Mouse (Mus musculus) R1 (cell line): ENCODE results near the gene Mcmbp.

Experiments
- DNase-seq: peaks from one replicate; pipeline ENCODE4 v3.0.0-alpha.2; 2018; ENCODE audit warnings: low read depth, low spot score

The Mcmbp gene

DNA sequence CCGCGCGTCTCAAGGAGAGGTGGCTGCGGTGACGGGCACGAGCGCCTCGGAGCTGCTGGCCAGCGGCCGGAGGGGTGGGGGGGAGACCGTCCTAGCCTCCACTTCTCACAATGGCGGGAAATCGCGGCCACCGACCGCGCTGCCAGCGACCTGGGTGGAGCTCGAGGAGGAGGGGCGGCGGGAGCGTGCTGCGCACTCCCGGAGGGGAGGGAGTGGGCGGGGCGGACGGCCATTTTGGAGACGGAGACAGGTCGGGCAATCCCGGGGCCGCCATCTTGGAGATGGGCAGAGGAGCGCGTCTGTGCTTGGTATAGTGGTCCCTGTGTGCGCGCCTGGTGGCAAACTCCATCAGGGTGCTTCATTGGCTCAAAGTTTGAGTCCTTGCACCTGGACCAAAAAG, at the start of gene Mcmbp:
Mcmbp (minus strand) TSS at position 162 of the 400 bp plus-strand sequence.
- peak; percentile 93 for DNase-seq

DNA sequence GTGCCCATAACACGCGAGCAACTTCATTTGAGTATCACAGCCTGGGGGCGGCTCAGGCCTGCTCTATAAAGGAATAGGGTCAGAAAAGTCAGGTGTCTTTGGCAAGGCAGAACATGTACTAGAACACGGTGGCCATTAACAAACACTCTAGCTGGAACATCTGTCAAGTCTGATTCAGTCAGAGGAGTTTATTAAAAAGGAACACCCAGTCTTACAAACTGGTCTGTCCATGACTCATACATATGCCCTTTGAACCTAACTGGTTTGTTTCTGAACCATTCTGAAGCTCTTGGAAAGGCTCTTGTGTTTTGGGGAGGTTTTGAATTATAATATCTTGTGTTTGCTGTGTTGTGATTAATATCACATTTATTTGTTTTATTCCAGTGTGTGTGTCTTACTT, 49.8 kb upstream of the Mcmbp start:
- DNase-seq: no peak

DNA sequence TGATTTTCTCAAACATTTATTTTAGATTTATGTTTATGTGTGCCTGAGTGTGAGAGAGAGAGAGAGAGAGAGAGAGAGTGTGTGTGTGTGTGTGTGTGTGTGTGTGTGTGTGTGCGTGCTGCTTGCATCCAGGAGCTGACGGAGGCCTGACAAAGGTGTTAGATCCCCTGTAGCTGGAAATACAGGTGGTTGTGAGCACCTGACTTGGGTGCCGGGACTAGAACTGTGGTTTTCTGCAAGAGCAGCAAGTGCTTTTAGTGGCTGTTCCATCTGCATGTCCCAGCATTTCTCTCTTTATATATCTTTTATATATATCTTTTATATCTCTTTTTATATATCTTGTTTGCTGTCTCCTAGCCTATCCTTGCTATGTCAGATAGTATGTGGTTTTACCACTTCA, 41.6 kb upstream of the Mcmbp start:
- no peak for DNase-seq

DNA sequence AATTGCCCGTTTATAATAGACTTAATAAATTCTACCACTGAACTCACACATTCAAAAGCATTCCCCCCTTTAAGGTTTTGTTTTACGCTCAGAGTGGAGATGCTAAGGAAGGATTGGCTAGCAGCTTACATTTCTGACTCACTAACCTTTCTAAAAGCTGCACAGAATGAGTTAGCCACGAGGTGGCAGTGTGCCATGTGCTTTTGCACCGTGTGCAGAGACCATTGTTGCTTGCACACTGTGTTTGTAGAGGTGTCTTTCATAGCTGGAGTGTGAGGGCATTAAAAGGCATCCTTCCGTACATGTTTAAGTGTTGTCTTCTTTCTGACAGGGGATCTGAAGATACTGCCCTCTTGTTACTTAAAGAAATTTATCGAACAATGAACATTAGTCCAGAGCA, 39.0 kb upstream of the Mcmbp start:
- peak; percentile 75 for DNase-seq

DNA sequence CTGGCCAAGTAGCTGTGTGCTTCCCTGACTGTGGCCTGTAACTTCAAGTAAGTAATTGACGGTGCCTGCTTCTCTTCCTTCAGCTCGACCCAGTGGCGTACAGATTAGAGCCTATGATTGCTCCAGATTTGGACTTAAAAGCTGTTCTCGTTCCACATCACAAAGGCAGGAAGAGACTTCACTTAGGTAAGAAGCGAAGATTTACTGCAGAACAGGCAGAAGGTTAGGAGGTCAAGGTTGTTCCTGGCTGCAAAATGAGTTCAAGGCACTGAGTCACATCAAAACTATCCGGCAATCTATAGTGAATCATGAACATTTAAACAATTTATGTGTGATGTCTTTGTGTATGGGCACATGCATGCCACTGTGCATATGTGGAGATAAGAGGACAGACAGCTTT, 36.9 kb upstream of the Mcmbp start:
- DNase-seq: no peak

DNA sequence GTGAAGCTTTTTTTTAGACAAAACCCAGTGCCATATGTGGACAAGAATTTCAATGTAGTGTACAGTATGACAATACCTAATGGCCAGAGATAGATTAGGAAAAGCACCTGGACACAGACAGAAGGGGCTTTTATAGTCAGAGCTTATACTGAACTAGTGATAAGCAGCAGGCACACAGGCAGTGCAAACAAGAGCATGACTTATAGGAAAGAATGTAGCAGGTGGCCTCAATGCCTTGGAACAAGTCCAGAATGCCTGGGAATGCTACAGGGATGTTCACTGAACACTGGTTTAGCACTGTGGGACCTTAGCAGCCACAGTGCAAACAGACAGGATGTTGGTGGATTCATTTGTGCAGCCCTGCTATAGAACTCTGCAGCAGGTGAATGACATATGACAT, 26.4 kb upstream of the Mcmbp start:
- DNase-seq: no peak

DNA sequence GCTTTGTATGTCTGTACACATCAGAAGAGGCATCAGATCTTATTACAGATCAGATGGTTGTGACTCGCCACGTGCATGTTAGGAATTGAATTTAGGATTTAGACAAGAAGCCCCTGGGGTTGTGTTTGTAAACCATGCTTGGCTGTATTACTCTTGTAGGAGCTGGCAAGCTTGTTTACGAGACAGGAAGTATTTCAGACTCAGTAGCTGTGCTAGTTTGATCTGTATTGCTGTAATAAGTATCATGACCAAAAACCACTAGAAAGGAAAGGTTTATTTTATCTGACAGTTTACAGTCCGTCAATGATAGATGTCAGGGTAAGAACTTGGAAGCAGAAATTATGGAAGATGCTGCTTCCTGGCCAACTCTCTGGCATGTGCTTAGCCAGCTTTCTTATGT, 18.7 kb upstream of the Mcmbp start:
- no peak for DNase-seq

DNA sequence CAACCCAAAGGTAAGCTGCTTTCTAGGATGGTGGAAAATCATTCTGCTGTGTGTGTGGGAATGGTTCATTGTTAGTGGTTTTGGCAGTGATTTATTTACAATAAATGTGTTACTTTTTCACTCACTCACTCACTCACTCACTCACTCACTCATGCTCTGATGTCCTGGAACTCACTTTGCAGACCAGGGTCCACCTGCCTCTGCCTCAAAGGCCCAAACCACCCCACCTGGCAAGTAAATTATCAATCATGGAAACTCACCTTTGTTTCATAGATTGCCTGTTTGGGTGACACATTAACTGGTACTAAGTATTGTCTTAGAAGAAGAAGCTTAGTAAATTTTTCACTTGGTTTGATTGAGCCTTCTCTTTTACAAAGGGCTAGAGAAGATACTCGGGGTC, 15.1 kb upstream of the Mcmbp start:
- DNase-seq: no peak

DNA sequence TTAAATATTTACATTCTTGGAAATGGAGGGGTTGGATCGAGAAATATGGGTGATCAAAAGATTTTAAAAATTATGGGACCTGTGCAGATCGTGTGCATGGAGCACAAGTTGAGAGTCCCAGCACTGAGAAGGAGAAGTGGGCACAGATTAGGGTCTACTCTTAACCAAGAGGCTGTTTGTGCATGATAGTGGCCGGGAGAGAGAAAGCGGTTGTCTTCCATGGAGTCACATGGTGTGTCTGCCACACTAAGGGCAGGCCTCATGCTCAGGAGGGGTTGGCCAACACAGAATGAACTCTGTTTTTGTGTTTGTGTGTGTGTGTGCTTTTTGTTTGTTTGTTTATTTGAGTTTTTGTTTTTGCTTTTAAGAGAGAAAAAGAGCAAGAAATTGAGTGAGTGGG, 11.7 kb upstream of the Mcmbp start:
- no peak for DNase-seq

DNA sequence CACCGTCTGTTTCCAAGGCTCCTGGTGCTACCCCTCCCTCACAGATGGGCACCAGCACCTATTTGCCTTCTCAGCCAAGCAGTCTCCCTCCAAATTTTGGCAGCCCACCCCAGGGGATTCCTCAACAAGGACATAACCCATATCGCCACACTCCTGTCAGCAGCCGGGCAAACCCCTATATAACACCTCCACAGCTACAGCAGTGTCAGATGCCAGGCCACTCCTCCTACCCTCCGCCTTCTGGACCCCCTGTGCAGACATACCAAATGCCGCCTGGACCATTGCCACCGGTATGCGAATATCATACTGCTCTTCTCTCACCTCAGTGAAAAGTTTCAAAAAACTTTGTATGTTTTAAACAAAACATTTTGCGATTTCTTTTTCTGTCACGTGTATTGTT, 10.0 kb upstream of the Mcmbp start:
- DNase-seq: no peak

DNA sequence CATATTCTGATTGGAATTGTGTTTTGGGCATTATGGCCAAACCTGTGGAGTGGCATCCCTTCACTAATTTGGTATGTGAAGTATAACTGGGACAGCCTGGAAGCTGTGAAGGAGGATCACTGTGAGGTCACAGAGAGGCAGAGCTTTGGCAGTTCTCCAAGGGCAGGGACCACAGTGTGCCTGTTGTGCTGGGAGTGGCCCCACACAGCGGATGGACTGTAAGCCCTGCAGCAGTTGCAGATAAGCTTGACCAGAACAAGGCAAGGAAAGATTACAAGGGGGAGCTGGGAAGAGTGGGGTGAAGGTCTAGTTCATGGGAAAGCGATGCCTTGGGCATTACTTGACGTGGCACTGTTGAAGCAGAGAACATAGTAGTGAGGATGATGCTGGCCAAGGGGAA, 8.5 kb upstream of the Mcmbp start:
- no peak for DNase-seq

DNA sequence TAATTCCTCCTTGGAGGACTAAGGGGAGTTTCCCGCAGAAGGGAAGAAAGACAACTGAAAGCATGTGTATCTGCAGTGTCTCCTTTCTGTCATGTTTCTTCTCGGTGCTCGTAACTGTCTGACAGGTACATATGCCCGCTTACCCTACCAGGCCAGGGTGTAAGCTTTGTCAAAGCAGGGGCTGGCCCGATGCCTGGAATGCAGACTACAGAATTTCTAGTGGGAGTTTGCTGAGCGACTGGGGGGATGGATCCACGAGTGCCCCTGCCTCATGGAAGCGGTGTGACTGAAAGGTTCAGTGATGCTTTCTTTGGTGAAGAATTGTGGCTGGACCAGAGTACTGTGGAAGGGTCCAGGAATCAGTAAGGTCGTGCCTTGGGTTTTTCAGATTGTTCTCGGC, 5.9 kb upstream of the Mcmbp start:
- no peak for DNase-seq

DNA sequence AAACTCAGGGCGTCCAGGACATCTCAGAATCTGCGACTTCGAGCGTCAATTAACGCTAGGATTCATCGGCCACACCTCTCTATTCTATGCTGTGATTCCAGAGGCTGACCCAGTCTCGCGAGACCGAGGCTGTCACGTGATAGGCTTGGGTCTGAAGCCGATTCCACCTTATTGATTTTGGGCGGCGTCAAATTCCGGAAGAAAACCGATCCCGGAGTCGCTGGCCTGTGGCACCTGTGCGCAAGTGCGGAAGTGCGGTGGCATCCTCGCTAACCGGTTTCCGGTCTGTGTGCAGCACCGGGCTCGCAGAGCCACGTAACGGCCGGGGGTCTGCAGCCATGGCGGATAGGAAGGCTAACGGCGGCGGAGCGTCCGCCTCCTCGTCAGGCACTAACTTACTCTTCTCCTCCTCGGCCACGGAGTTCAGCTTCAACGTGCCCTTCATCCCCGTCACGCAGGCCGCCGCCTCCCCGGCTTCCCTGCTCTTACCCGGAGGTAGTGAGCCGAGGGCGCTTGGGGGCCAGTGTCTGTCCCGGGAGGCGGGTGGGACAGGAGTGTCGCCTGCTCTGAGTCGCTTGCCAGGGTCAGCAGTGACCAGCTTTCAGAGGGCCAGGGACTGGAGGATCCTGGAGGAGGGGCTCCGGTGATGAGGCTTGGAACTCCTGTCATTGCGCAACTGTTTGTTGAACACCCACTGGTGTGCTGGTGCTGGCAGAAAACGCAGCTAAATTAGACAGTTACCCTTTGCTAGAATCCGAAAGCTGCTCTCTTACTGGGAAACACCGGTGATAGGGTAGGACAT, 4.6 kb upstream of the Mcmbp start, which contains the start of gene Sec23ip:
Sec23ip (plus strand) TSS at position 260 of the 802 bp plus-strand sequence.
- DNase-seq: peak; percentile 99

DNA sequence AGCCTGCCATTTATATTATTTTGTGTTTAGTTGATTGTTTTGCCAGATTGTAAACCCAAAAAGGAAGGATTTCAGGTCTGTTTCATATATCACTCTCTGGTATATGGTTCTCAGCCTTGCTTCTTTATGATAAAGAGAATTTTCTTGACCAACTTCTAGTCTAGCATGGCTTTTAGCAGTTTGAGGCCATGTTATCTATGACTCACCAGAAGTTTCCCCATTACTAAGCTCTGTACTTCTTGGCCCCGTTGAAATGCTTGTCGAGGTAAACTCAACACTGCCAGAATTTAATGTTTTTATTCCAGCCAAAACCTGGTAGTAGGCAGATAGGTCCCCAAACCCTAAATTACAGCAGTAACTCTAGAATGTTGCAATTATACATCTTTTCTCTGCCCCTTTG, 3.6 kb upstream of the Mcmbp start:
- DNase-seq: no peak

DNA sequence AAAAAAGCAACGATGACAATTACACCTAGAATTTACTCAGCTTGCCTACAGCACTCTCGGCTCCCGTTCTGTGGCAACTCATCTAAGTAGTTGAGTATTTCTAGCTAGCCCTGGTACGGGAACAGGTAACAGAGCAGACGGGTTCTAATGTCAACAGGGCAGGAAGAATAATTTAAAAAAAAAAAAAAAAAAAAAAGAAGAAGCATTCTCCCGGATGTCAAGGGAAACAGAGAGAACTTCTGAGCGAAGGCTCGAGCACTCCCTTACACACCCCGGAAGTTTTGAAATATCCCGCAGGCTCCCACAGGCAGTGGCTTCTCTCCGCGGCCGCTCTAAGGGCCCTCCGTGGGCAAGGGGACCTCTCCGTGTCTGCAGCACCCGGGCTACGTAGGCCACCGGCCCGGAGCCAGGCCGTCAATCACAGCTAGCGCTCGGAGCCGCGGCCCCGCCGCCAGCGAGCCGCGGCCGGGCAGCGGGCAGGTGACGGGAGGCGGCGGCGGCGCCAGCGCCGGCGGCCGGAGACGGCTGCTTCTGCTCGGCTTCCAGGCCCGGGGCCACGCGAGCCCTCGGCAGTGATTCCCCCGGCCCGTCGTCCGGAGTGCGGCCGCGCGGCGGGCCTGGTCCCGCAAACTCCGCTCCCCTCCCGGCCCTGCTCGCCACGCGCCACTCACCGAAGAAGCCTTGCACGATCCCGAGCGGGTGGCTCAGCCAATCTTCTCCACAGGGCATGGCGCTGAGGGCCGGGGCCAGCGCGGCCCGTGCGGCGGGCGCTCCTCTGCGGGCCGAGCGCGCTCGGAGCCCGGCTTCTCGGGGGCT, 625 bp downstream of the Mcmbp start:
- peak; percentile 53 for DNase-seq

DNA sequence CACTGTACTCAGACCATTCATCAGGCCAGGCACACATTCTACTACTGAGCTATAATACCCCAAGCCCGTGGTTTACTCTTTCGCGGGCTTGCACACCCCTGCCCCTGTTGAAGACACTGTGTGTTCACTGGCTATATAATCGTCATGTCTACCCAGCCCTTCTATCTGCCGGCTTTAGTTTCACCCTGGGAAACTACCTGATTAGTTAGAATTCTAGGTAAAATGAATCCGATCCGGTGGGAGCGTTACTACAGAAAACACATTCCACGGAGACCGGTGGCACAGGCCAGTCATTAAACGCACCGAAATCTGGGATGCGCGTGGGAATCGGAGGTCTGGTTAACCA, 1.2 kb downstream of the Mcmbp start:
- no peak for DNase-seq

DNA sequence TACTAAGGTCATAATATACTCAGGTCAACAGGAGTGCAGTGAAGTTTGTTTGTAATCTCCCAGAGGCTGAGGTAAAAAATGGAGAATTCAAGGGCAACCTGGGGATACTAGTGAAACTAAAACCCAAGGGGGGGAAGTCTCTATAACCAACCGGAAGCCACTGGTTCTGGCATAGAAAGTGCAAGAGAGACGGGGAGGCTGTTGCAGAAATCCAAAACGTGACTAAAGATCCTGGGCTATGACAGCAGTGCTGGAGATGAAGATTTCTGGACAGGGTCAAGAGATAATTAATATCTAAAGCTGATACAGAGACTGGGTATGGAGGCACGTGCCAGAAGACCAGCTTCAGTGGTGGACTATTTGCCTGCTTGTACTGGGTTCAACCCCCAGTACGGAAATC, 2.3 kb downstream of the Mcmbp start:
- DNase-seq: no peak

DNA sequence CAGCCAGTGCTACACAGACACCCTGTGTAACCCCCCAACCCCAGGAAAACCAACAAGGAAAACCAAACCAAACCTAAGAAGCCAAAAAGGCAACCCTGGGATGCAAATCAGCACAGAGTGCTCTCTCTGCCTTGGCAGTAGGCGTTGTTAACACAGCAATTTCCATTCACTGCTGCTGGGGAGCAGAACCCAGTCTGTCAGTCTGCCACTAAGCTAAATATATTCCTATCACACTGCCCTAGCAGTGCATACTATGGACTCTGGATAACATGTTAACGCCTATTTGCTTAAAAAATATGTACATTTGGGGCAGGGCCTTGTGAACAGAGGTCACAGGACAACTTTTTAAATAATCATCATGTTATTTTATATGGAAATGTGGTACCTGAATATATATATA, 8.7 kb downstream of the Mcmbp start:
- DNase-seq: no peak

DNA sequence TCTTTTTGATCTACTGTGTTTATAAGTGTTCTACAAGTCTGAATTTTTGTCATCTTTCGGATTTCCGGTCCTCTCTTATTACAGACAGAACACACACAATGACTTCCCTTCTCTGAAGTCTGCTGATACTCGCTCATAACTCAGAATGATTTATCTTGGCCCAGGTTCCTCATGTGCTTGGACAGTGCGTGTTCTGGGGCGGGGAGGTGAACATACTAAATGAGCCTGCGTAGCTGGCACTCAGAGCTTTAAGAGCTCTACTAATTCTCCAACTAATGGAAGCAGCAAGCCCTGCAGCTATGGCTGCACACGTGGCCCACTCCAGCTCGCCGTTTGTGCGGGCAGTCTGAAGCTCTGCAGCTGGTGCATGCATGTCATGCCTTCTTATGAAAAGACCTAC, 11.6 kb downstream of the Mcmbp start:
- DNase-seq: no peak

DNA sequence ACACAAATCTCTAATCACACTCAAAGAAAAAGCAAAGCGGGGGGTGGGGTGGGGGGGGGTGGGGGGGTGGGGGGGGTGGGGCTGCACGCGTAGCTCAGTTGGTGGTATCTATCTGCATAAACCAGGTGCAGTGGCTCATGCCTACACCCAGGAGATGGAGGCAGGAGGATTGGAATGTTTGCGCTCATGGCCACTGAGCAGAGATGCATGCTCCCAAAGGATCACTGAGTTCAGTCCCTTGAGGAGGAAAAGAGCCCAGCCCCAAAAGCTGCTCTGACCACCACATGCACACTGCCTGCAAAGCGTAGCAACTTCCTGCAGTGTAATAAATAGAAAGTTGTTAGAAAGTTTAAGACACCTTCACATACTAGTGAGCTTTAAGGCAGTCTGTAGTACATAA, 12.6 kb downstream of the Mcmbp start:
- peak; percentile 53 for DNase-seq

DNA sequence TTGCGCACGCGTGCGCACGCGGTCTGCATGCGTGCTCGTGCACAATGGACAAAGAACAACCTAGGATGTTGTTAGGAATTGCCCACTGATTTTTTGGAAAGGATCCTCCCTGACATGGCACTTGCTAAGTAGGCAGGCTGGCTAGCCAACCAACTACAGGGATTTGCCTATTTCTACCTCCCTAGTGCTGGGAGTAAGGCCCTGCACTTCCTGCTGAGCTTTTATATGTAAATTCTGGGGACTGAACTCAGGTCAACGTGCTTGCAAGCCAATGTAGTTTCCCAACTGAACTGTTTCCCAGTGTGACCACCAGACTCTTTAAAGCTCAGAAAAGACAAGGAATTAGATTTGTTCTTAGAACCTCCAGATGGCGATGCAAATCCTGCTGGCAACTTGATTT, 13.3 kb downstream of the Mcmbp start:
- peak; percentile 92 for DNase-seq

DNA sequence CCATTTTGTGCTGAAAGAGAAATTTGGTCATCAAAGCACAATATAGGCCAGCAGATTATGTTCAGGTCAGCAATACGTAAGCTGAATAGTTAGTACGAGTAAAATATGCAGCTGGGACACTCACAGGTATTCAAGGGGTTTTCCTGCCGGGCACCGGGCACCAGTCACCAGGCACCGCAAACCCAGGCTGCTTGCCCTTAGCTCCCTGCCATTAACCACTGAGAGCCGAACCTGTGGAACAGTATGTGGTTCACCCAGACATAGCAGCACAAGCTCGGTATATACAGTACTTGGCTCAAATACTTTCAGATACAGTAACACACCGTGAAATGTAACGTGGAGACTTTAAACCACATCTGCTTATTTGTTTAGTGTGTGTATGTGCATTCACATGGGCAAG, 15.1 kb downstream of the Mcmbp start:
- no peak for DNase-seq

DNA sequence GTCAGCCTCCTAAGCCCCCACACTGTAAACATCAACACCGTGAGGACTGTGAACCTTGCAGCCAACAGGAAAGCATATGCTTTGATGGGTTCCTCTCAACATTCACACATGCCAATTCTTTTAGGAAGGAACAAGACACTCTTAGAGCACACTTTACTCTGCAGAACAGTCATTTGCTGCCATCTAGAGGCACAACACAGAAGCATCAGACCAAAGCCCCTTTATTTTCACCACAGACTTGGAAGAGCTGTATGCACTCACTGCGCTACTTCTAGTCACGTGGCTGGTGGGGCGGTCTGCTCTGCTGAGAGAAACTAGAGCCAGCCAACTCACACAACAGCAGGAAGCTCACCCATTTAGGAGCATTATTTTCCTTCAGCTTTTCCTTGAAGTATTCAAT, 15.5 kb downstream of the Mcmbp start:
- DNase-seq: peak; percentile 93
